Mouse (Mus musculus): ENCODE data around the gene 4930550C14Rik. TPM values are rescaled to one million over a fixed set of nuclear protein-coding genes. Genes with fewer than 3 reads are reported as not detected.

The 4930550C14Rik gene
- total RNA-seq (2023): not detected in 4 replicates

DNA sequence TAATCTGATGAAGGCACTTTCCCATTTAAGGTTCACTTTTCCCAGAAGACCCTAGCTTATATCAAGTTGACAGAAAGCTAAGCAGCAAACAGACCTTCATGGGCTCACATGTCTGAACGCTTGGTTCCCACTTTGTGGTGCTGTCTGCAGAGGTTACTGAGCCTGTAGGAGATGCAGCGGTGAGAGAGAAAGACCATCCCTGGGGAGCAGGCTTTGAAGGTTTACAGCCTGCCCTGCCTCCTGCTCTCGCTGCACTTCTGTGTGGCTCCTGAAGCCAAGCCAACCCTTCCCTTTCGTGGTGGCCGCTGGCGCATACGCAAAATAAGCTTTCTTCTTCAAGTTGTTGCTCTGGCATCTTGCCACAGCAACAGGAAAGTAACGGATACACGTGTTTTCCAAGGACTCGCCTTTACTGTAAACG lies at the start of gene 4930550C14Rik:
TSS of gene 4930550C14Rik (plus strand) at position 35 of the 421 bp plus-strand sequence.

DNA sequence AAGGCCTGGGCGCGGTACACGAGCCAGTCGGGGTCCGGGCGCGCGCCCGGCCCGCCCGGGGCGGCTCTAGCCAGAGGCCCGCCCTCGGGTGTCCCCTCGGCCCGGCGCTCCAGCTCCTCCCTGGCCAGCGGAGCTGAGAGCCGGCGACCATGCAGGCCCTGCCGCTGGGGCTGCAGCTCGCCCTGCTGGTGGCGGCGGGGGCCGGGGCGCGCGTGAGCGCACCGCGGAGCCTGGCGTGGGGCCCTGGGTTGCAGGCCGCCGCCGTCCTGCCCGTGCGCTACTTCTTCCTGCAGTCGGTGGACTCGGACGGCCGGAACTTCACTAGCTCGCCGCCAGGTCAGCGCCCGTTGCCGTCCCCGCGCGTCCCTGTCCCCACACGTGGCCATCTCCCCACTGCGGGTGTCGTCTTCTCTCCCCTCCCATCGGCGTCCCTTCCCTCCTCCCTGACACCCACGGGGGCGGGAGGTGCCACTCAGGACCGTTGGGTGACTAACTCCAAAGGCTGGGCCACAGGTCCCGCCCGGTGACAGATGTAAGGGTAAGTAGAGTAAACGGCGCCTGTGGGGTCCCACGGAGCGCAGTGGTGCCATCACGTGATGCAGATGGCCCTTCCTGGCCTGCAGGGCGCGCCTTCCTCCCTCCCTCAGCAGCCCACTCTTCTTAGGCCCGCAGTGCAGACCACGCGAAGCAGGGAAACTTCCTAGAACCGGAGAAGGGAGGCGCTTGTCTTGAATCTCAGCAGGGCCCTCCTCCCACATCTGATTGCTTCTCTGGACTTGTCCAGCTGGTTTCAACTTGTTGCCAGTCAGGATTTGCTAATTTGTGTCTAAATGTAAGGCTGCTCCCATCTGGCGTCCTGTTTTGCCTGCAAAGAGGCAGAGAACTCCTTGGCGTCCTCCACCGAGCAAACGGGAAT lies 17.9 kb upstream of the 4930550C14Rik start, which contains the start of gene Kdelc2:
TSS of gene Kdelc2 (plus strand) at position 75 of the 916 bp plus-strand sequence.

Other genes with a start within 250 kb of the 4930550C14Rik start
- gene Ddx10, start 154.3 kb upstream of the 4930550C14Rik start, total RNA-seq (2023): 34.0 to 38.2 TPM (median 37.1 TPM) in 4 replicates
- gene Exph5, start 100.7 kb upstream of the 4930550C14Rik start, total RNA-seq (2023): not detected in 4 replicates
- gene Kdelc2, start 18.3 kb upstream of the 4930550C14Rik start, total RNA-seq (2023): 0.37 to 0.60 TPM (median 0.54 TPM) in 4 replicates
- gene Atm, start 134.4 kb downstream of the 4930550C14Rik start, total RNA-seq (2023): 52.0 to 67.0 TPM (median 60.7 TPM) in 4 replicates
- gene Npat, start 134.7 kb downstream of the 4930550C14Rik start, total RNA-seq (2023): 19.2 to 25.0 TPM (median 19.9 TPM) in 4 replicates
- 18.9 to 24.8 TPM (median 22.7 TPM) in 4 replicates for gene Acat1, start 208.1 kb downstream of the 4930550C14Rik start, total RNA-seq (2023)

Measured in B cell, adult 62 days (primary cell).